Mouse (Mus musculus) fat pad, adult 2 months (tissue): Measurements from ENCODE around the gene Ankrd33b.

ENCODE experiments used
- DNase-seq: peaks from one replicate; pipeline ENCODE4 v3.0.0-alpha.2; 2011; ENCODE audit warnings: low read depth, low spot score; ENCODE audit errors: extremely low read depth

Gene Ankrd33b

DNA sequence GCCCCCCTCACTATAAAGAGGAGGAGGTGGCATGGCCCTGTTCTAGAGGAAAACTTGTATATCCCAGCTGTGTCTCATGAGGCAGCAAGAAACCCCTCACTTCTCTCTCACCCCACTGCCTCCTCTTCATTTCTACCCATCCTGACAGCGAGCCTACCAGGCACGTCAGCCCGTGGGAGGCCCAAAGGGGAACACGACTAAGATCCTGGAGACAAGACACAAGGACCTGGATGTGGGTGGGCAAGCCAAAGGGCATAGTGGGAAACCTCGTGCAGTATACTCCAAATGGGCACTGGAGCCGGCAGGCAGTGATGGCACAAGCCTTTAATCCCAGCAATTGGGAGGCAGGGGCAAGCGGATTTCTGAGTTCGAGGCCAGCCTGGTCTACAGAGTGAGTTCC lies 1.0 kb upstream of the Ankrd33b start:
- DNase-seq: no peak

DNA sequence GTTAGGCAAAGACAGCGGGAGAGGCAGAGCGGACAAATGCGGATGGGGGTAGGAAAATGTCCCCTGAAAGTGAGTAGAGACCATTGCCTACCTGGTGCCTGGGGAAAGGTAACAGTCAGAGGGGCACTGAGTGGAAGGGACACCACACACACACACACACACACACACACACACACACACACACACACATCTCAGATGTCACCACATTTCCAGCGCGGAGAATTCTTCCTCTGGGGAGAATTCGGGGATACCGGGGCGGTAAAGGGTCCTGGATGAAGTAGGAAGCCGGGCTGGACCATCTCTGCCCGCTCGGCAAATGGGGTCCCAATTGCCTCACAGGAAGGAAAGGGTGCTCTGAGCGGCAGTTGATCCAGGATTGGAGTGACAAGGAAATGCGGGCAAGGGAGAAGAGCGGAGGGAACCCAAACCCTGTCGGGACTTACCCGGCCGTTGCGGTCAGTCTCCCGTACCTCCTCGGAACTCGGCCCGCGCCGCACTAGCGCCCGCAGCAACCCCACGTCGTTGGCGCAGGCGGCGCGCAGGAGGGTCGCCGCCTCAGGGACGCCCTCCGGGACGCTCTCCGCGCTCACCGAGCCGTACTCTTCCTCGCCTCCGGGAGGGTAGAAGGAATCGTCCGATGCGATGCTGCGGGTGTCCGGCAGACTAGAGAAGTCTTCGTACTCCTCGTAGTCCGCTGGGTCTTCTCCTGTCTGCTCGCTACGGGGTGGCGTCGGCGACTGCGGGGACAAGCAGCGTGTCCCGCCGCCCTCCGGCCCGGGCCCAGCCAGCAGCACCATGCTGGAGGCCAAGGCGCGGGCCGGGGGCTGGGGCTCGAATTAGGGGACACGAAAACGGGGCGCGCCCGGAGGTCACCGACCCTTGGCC lies 688 bp downstream of the Ankrd33b start:
- DNase-seq: no peak

DNA sequence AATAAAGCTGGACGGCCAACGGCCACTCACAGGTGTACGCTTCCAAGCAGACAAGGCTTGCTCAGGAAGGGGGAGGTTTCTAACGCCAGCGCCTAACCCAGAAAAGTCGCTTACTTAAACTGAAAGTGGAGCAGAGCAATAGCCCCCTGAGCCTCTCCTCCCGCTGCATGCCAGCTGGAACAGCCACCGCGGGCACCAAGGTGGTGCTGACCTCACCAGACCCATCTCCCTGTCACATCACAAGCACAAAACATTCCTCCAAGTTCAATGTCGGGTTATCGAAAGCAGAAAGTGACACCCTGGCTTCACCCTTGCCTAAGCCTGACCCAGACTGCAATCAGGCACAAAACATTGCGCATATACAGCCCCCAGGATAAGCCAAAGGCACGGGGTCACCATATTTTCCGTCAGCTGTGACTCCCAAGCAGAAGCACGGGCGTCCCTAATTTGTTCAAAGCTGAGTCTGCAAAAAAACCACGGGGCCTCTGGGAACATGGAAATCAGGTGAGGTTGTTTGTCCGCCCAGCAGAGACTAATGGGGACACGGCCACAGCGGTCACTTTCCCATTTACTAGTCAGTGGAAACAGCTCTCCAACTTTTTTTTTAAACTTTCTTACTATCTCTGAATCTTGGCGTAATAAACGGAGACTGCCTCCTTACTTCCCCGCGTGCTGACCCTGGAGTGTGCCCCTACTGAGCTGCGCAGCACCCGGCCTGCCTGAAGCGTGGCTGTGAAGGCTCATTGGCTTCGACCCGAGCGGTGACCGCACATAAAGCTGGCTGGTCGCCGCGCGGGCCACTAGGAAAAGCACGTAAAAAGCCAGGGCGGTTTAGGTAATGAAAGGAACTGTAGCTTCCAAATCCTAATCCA lies 1.6 kb downstream of the Ankrd33b start:
- no peak for DNase-seq

DNA sequence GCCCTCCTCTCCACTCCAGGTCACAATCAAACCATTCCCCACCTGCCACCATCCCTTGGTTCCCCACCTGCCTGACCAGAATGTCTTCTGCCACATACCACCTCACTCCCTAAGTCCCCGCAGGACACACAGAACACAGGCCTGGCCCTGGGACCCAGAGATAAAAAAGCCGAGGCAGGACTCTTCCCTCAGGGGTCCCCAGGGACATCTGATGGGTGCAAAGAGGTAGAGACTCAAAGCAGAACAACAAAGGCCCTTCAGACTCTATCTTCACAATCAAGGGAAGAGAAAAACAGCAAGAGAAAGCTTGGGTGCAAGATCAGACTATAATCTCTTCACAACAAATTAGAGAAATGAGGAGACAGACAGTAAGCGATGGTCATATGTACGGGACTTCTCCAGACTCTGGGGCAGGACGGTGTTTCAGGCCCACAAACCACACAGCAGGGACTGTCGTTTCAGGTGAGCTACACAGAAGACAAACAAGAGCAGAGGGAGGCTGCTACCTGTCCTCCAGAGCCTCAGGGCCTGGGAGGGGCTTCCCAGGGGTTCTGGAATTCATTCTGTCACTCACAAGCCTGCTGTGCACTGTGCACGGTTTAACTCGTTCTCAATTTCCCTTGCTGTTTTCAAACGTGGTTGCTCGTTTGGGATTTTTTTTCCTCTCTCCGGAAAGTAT lies 2.3 kb downstream of the Ankrd33b start:
- DNase-seq: no peak

DNA sequence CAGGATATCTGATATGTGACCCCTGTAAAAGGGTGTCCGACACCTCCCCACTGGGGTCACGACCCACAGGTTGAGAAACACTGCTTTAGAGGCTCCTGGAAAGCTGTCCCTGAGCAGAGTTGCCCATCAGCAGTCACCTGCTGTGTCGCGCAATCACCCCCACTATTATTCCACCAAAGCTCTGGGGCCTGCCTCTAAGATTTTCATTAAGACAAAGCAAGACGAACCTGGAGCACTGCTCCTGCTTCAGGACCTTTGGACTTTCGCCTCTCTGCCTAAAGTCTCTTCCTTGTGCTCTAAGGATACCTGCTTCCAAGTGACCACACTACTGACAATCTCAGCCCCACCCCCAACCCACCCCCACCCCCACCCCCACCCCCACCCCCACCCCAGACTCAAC lies 3.1 kb downstream of the Ankrd33b start:
- no peak for DNase-seq

DNA sequence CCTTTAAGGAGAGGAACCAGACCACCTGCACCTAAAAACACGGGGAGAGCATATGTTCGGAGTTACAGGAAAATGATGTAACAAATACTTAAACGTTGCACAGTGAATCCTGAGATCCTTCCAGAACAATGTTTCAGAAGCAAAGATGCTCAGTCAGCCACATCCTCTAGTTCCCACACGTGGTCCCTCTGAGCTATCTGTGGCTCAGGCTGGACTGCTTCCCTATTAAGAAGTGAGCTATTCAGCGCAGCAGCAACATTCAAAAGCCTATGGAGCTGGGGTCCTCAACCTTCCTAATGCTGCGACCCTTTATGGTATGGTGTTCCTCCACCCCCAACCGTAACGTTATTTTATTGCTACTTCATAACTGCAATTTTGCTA lies 3.6 kb downstream of the Ankrd33b start:
- no peak for DNase-seq

DNA sequence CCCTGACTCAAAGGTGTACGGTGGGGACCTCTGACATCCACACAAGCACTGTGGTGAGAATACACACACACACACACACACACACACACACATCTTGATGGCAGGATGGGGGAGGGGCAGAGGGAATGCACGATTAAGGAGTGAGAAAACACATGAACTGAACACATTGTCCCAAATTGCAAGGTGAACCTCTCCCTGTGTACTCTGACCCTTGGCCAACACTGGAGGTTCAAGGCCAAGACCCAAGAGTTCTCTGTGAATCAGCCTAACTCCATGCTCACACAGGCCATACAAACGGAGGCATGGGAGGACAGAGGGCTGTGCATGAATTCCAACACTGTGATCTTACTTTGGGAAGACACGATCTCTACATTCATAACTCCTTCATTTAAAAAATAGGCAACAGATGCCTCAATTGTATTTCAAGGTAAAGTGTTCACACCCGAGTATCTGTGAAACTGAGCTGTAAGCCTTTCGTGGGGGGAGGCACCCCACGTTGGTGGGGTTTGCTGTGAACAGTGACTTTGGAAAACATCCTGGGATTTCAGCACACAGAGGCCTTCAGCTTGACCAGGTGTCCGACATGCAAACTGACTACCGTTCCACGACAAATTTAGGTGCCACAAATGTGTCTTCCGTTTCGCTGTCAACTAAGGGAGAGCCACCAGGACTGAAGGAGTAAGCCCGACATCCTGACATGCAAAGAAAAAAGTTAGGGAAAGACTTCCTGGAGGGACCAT lies 4.1 kb downstream of the Ankrd33b start:
- no peak for DNase-seq

DNA sequence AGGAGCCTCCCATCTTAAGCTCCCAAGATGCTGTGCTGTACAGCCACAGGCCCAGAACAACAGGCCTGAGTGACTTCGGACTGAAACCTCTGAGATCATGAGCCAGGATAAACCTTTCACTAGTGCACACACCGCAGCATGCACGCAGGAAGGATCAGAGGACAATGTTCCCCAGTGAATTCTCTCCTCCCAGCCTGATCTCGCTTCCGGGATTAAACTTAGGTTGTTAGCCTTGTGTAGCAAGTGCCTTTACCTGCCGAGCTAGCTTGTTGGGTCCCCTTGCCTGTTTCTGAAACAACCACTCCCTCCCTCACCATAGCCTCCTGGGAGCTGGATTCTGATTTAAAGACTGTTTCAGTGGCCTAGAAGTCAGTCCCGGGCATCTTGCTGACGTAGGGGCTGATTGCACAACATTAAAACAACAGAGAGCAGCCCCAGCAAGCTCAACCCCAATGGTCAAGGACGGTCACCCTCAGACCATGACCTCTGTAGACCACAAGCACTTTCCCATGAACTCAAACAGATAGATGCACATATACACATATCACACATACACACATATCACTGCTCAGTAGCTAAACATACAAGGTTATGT lies 6.2 kb downstream of the Ankrd33b start:
- DNase-seq: no peak

DNA sequence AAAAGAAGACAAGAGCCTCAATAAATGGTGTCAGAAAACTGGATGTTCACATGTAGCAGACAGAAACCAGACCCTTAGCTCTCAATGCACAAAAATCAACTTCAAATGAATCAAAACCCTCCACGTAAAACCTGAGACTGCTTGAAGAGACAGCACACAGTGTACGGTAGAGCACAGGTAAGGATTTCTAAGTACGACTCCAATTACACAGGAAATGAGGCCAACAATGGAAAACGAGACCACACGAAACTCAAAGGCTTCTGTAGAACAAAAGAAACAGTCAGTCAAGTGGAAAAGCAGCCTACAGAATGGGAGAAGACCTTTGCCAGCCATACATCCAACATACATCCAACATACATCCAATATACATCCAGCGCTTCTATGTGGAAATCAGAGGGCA lies 6.9 kb downstream of the Ankrd33b start:
- DNase-seq: no peak

DNA sequence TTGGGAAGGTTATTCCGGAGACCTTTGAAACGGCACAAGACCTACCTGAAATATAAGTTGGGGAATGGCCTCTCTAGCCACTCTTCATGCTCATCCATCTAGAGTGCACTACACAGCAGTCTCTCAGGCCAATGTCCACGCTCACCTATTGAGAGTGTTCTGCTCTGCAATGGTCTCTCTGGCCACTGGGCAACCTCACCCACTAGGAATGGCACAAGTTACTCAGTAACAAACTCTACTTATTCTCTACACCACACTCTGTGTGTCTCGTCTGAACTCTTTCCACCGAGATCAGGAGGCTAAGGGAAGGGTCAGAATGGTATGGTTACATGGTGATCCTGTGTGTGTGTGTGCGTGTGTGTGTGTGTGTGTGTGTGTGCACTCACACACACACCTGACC lies 7.7 kb downstream of the Ankrd33b start:
- no peak for DNase-seq

DNA sequence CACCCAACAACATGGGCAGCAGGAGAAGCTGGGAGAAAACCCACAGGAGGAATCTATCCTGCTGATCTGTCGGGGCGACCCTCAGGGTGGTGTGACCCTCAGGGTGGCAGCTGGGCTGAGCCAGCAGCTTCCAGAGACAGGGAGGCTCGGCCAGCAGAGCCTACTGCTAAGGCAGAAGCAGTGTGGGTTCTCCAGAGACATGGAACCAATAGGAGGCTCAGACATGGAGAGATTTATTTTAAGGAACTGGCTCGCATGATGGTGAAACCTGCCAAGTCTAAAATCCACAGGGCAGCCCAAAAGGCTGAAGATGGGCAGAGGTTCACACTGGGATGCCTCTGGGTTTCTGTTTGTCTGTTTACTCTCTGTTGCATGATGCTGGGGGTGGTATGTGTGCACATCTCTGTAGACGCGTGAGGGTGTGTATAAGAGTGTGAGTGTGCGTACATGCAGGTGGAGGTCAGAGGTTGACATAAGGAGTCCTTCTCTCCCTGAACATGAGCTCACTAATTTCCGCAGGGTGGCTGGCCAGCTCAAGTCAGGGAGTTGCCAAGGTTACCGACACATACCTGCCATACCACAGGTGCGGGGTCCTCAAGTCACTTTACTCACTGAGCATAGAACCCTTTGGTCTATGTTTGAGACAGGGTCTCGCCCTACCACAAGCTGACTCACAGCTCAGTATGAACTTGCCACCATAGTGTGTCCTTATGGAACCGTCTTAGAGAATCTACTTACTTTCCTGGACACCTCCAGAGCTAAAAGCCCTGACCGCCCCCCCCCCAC lies 14.8 kb downstream of the Ankrd33b start:
- DNase-seq: no peak

DNA sequence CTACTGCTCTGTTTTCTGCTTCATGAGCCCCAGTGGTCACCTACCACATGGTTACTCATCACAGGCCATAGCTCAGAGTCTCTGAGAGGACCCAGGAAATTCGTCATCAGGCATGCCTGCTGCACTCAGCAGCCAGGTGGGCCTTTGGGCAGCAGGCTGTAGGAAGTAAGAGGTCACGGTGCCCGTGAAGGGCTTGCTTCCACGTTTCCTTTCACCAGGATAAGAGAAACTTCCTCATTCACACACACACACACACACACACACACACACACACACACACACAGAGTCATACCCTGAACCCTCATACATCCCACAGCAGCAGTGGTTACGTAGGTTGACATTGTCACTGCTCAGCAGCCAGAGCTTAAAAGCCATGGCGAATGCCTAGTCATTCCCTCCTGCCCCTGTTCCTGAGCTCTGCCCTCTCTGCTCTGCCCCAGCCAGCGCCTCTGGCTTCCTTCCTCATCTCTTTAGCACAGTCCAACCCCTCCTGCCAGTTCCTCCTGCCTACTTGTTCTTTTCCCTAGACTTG lies 17.6 kb downstream of the Ankrd33b start:
- no peak for DNase-seq

DNA sequence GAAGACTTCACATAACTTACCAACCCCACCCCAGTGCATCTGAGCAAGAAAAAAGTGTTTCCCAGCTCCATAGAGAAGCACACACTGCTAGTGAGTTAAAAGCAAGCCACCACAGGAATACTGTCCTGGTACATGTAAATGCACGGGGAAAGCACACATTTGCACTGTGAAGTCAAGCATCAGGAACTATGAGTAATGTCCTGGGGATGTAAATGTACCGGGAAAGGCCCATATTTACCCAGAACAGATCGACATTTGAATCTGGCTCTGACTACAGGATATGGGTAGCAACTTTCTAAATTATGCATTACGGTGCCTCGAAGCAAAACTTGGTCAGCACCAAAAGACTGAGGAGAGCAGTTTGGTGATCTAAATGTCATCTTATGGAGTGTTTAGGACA lies 18.5 kb downstream of the Ankrd33b start:
- DNase-seq: no peak

DNA sequence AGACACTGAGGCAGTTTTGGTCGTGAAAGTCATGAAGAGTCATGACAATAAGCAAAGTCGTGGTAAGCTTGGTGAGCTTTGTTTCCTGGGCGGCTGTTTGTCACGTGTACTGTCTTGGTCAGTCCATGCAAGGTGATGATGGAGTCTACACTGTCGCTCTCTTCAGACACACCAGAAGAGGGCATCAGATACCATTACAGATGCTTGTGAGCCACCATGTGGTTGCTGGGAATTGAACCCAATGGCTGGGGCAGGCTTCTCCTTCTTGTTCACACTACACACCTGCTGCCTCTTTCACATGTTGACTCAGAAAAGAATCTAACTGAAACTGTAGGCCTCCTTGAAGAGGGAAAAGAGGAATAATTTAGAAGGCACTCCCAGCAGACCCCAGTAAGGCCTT lies 19.3 kb downstream of the Ankrd33b start:
- DNase-seq: no peak

DNA sequence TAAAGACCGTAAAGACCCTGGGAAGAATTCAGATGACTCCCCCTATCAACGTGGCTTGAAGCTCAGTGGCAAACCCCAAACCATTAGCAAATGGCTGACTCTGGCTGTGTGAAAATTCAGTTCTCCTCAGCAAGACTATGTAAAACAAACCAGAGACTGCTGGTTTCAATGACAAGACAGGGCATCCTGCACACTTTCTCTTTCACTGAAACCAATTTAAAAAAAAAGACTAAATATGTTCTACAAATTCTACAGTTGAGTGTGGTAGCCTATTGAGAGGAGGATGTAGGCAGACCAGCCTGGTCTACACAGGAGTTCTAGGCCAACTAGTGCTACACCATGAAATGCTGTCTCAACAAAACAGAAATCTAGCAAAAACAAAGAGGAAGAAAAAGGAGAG lies 21.0 kb downstream of the Ankrd33b start:
- DNase-seq: no peak

DNA sequence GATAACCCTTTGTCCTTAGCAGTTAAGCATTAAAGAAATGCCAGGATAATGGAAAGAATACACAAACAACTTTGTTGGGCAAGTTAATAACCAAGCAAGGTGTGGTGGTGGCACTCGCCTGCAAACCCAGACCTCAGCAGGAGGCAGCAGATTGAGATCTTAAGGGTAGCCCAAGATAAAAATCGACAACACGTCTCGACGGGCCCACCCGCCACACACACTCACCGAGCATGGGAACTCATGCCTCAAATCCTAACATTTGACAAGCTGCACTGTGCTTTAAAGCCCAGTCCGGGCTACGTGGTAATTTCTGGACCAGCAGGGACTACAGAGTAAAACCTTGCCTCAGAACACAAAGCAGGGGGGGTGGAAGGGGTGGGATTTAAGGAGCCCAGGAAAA lies 22.2 kb downstream of the Ankrd33b start:
- no peak for DNase-seq

DNA sequence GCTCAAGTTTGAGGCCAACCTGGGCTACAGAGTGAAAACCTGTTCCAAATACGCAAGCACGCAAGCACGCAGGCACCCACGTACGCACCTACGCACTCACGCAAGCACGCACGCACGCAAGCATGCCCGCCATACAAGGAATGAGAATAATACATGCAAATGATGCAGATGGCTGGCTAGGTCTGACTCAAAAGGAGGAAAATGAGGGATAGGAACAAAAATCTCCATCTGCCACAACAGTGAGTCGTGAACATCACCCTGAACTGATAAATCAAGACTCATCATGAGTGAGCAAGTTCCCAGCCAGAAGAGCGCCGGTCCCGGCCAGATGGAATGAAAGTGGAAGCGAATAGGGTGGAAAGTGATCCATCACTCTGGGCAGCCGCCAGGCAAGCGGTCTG lies 22.7 kb downstream of the Ankrd33b start:
- no peak for DNase-seq

DNA sequence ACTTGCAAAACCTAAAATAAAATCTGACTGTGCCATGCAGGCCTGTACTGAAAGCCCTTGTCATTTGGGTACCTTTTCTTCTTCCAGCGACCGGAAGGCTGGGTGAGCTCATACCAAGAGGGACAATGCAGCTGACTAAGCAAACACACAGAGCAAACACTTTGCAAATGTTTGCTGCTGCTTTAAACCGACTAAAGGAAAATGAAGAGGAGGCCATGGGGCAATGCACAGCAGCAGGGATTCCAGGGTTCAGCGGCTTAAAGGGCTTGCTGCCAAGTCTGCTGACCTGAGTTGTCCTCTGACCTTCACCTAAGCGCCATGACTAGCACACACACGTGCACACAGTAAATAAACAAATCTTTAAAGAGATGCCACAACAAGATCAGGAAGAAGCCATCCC lies 23.9 kb downstream of the Ankrd33b start:
- DNase-seq: no peak

DNA sequence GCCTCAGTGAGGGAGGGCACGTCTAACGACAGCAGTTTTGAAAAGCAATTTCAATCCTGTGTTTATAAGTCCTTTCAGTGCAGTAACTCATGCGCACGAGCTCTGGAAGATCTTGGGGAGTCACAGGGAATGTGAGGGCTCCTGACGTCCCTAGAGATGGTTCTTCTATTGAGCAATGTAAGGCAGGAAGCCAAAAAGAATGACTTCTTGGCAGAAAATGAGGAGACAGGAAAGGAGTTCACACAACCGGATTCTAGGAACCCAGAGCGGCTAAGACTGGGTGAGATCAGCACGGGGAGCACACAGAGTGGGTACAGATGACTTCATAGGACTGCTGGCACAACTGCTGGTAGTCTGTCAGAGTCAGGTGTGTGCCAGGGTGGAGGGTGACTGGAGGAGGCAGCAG lies 25.0 kb downstream of the Ankrd33b start:
- no peak for DNase-seq

DNA sequence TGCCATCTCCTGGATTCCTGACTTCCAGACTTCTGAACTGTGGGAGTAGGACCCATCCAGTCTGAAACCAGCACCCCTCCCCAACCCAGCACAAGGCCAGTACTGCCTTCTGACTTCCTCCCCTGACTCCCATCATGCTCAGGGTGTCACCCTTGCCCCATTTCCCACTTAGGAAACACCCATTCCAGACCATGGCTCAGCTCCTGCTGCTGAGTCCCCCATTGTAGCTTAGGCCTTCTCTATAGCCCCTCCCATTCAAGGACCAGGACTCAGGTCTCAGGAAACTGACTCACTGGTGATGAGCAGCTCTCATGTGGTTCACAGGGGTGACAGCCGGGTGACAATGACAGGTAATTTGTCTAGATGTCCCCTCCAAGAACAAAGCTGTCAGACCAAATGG lies 25.5 kb downstream of the Ankrd33b start:
- DNase-seq: no peak
